Comparison of ENCODE assay signal across 9 mouse cellular contexts in the genomic region with DNA sequence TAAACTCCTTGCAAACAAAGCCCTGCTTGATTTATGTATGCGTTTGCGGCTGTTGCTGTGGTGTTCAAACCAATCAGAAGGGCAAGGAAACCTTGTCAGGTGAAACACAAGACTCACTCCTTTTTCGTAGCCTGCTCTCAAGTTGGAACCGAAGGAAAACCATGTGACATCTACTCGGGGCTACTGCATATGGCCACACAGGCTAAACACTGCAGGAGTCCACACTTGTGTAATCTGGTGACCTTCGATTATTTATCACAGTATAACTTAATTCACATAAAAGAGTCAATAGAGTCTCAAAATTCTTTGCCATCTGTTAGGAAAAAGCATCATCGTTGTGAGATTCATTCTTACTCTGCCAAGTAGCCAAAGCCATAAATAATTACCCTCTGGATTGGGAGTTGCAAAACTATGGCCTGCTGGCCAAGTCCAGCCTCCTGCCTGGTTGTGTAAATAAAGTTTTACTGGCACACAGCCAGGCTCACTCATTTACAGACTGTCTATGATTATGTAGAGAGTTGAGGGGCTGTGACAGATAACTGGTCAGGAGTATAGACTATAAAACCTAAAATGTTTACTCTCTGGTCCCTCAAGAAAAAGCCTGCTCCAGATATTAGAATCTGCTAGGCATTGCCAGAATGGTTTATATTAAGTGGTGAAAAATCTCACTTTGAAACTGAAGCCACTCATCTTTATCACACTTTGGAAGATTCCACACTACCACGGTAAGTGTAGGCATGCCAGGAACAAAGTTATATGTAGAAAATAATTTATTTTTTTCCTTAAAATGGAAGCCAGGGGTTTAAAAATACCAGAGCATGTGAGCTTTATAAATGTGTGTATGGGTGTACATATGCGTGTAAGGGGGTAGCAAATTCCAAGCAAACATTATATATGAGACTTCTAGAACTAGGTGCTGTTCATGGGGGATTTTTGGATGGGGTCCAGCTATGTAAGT. TPM values are rescaled to one million over a fixed set of nuclear protein-coding genes. Genes with fewer than 3 reads are reported as not detected.
DNase-seq lines count a peak whose midpoint lies in the region; ATAC-seq lines count a peak whose summit lies in the region.
"Had no signal": no experiment of that assay in that cellular context is flagged by ENCODE, and none has a peak within 500 bp of the region (broad histone marks: within the 10 kb centered on the region; RNA-seq: fewer than 3 reads in every experiment).

No protein-coding gene starts in this region.

- no peak overlapping the region for H3K4me2 ChIP-seq in kidney, embryonic 14.5 days (replicated peaks; ENCODE audit: low read depth, low read length)

- H3K9ac ChIP-seq in kidney, embryonic 14.5 days (ENCODE audit: low read depth, low read length) = no peak overlapping the region

- H3K4me3 ChIP-seq in kidney, embryonic 14.5 days (ENCODE audit: low read length) = no peak overlapping the region
- H3K4me3 ChIP-seq: megakaryocyte, embryonic 14.5 days had no signal

- H3K27me3 ChIP-seq in kidney, embryonic 14.5 days (ENCODE audit: control insufficient read depth, insufficient read depth, low read length) = no peaks in the 10 kb centered on the region

- H3K27ac ChIP-seq in kidney, embryonic 14.5 days (ENCODE audit: low read depth, low read length) = peak overlapping the region; percentile 38; the same call in 1 of the 2 replicates

- ATAC-seq in kidney, embryonic 14.5 days (ENCODE audit: low FRiP score, low TSS enrichment) = peak; percentile 69; the same call in 1 of the 2 replicates
- no peak for ATAC-seq in megakaryocyte progenitor cell, adult 5-6 weeks (replicated peaks; ENCODE audit: poor library complexity)
- no peak for ATAC-seq in erythroid progenitor cell, adult 5-6 weeks (replicated peaks; ENCODE audit: low FRiP score, poor library complexity, severe bottlenecking)

- peak; percentile 39 for DNase-seq in heart, postnatal 4 days
- no peak for DNase-seq in heart, adult 9 months (ENCODE audit: low spot score in 2 of 2)
- peak; percentile 50 for DNase-seq in adrenal gland, postnatal 25 days
- DNase-seq in lung, postnatal 25 days (ENCODE audit: low spot score) = peak; percentile 67
- DNase-seq in B cell, adult 2 months = no peak

- no peaks in the 10 kb centered on the region for H3K9me3 ChIP-seq in kidney, embryonic 14.5 days (ENCODE audit: control insufficient read depth, low read length)
- H3K9me3 ChIP-seq: megakaryocyte, embryonic 14.5 days had no signal

- peaks cover 15% of the 10 kb centered on the region; the same call in 1 of the 2 replicates for H3K4me1 ChIP-seq in kidney, embryonic 14.5 days (ENCODE audit: control insufficient read depth, insufficient read depth, low read length)

- H3K36me3 ChIP-seq in kidney, embryonic 14.5 days (ENCODE audit: control insufficient read depth, insufficient read depth, low read length) = no peaks in the 10 kb centered on the region

- WGBS in kidney, embryonic 14.5 days = 49% methylated on average over 9 of the region's 9 CpGs

RNA-seq across cellular contexts. Expression of a gene that starts 40.3 kb away (rescaled TPM):
- total RNA-seq in heart, postnatal 4 days (2021) = 10 to 100 TPM; 59.6 to 61.4 TPM
- total RNA-seq in adrenal gland, postnatal 25 days (2021) = 11.0 and 22.7 TPM in 2 replicates
- polyA plus RNA-seq in kidney, embryonic 14.5 days (2014; fragmentation: Nextera tagmentation; extraction: Ambion mirVana) = 9.1 and 10.7 TPM in 2 replicates
- total RNA-seq in megakaryocyte progenitor cell, adult 5-6 weeks (2015) = 3.0 and 3.4 TPM in 2 replicates
- 1.1 and 1.5 TPM in 2 replicates for total RNA-seq in megakaryocyte progenitor cell, adult 5-6 weeks (2017)
- total RNA-seq in erythroid progenitor cell, adult 5-6 weeks (2015; ENCODE audit: low replicate concordance) = 1.3 and 14.8 TPM in 2 replicates
- 0.26 and 5.4 TPM in 2 replicates for total RNA-seq in erythroid progenitor cell, adult 5-6 weeks (2017; ENCODE audit: low replicate concordance)

Comparison
In these comparisons a context has a peak if more than half of its experiments do, and no peak if none do; other contexts are left out.
1. DNase-seq: peak in heart, postnatal 4 days (single experiment), adrenal gland, postnatal 25 days (single experiment) and lung, postnatal 25 days (single experiment); none in heart, adult 9 months (0 of 2) and B cell, adult 2 months (0 of 2).